Mouse (Mus musculus): ENCODE measurements around the gene Tspan11. TPM values are rescaled to one million over a fixed set of nuclear protein-coding genes. Genes with fewer than 3 reads are reported as not detected.

Tspan11 gene
- total and polyA plus RNA-seq, 3 experiments: not detected

DNA sequence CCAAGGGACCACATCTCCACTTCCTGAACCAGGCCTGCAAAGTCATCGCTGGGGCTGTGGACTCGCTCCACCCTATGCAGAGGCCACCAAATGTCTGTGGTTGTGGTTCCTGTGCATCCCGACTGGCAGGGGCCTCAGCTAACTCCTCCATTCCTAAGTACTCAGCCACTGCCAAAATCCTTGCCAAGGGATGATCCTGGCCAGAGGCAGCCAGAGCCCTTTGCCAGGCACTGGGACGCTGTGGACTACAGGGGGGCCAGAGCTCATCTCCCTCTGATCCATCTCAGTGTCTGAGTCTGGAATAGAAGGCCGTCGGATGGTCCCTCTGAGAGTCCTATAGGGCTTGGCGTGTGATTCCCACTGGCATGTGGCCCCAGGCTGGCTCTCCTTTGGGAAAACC lies 62.5 kb downstream of the Tspan11 start:
- Histone ChIP-seq H3K36me3 (replicated peaks in 1 of 2; ENCODE audit: control insufficient read depth in 1 of 2, insufficient read depth in 1 of 2, low read length in 1 of 2) (no peaks in the 10 kb centered on the region), H3K79me2 (replicated peaks; ENCODE audit: control insufficient read depth, extremely low read depth, insufficient read depth, poor library complexity, severe bottlenecking) (no peaks in the 10 kb centered on the region), H3K4me1 (ENCODE audit: control insufficient read depth in 1 of 2, insufficient read depth in 2 of 2) (no peaks in the 10 kb centered on the region), H3K4me3 (replicated peaks in 1 of 3; ENCODE audit: low read depth in 2 of 3, low read length in 2 of 3, poor library complexity in 1 of 3) (no peak overlapping the region), H3K27me3 (replicated peaks) (peaks cover 94% of the 10 kb centered on the region), H3K9me3 (replicated peaks; ENCODE audit: low read length) (no peaks in the 10 kb centered on the region), H3K9ac (ENCODE audit: insufficient read depth, low read depth) (no peak overlapping the region), H3K27ac (ENCODE audit: insufficient read depth, low read depth) (no peak overlapping the region), H3K4me2 (ENCODE audit: insufficient read depth, low read depth, poor library complexity, severe bottlenecking) (no peak overlapping the region)
- TF ChIP-seq NELFE (IDR thresholded peaks at IDR 0.05; ENCODE audit: low read depth, low read length) (no peak), TCF12 (IDR thresholded peaks at IDR 0.05; ENCODE audit: low read depth, low read length) (no peak), ETS1 (conservative IDR thresholded peaks at IDR 0.05; ENCODE audit: low read depth, low read length) (no peak), CHD1 (IDR thresholded peaks at IDR 0.05; ENCODE audit: low read depth, low read length) (no peak), TBP (conservative IDR thresholded peaks at IDR 0.05; ENCODE audit: low read depth, low read length) (no peak), GABPA (IDR thresholded peaks at IDR 0.05; ENCODE audit: insufficient replicate concordance, low read depth, low read length) (no peak), RCOR1 (conservative IDR thresholded peaks at IDR 0.05; ENCODE audit: low read depth, low read length) (no peak), RAD21 (IDR thresholded peaks at IDR 0.05; ENCODE audit: low read depth, low read length) (no peak), USF1 (IDR thresholded peaks at IDR 0.05; ENCODE audit: low read depth, low read length) (no peak), ZC3H11A (IDR thresholded peaks at IDR 0.05; ENCODE audit: low read depth, low read length) (no peak), E2F4 (IDR thresholded peaks at IDR 0.05; ENCODE audit: insufficient replicate concordance, low read depth, low read length) (no peak), POLR2AphosphoS2 (IDR thresholded peaks at IDR 0.05; ENCODE audit: low read depth, low read length) (no peak)
- dilution Hi-C loops (cut with MboI; ENCODE audit: extremely low pct_ligation_motif_present, extremely low pct_unique_long_range_greater_than_20kb, low sequenced_read_pairs): no loop called here
- DNase-seq (ENCODE audit: extremely low read depth): no peak
- in situ Hi-C loops (cut with MboI; ENCODE audit: low pct_ligation_motif_present, low pct_unique_long_range_greater_than_20kb, low sequenced_read_pairs): no loop called here

GRCm38 (mm10) chr6:127953071-127953470 lies 65.7 kb downstream of the Tspan11 start:
- H3K4me3 ChIP-seq (replicated peaks in 1 of 3; ENCODE audit: low read depth in 2 of 3, low read length in 2 of 3, poor library complexity in 1 of 3): no peak overlapping the region
- no peak for TF ChIP-seq MXI1 (IDR thresholded peaks at IDR 0.05; ENCODE audit: low read depth, low read length)
- TF ChIP-seq NELFE (IDR thresholded peaks at IDR 0.05; ENCODE audit: low read depth, low read length): no peak
- no peak for TF ChIP-seq CHD2 (IDR thresholded peaks at IDR 0.05; ENCODE audit: low read length)
- TF ChIP-seq JUN (IDR thresholded peaks at IDR 0.05; ENCODE audit: insufficient read depth, low read depth, low read length): no peak
- no peak for TF ChIP-seq MAZ (IDR thresholded peaks at IDR 0.05; ENCODE audit: low read depth, low read length)
- TF ChIP-seq ETS1 (conservative IDR thresholded peaks at IDR 0.05; ENCODE audit: low read depth, low read length): no peak
- no peak for TF ChIP-seq UBTF (IDR thresholded peaks at IDR 0.05; ENCODE audit: low read depth, low read length)
- TF ChIP-seq ELF1 (IDR thresholded peaks at IDR 0.05; ENCODE audit: low read depth, low read length): no peak
- no peak for TF ChIP-seq EP300 (IDR thresholded peaks at IDR 0.05; ENCODE audit: low read length)
- TF ChIP-seq ZNF384 (IDR thresholded peaks at IDR 0.05; ENCODE audit: low read depth, low read length): no peak
- TF ChIP-seq JUND (conservative IDR thresholded peaks at IDR 0.05; ENCODE audit: low read depth, low read length): no peak
- no peak for TF ChIP-seq CHD1 (IDR thresholded peaks at IDR 0.05; ENCODE audit: low read depth, low read length)
- TF ChIP-seq MAX (IDR thresholded peaks at IDR 0.05; ENCODE audit: low read length): no peak
- no peak for TF ChIP-seq MYC (IDR thresholded peaks at IDR 0.05; ENCODE audit: low read depth, low read length)
- TF ChIP-seq KAT2A (IDR thresholded peaks at IDR 0.05; ENCODE audit: insufficient replicate concordance, low read length): no peak
- TF ChIP-seq USF2 (conservative IDR thresholded peaks at IDR 0.05; ENCODE audit: low read depth, low read length): no peak
- TF ChIP-seq IRF4 (IDR thresholded peaks at IDR 0.05; ENCODE audit: low read depth, low read length): no peak
- TF ChIP-seq HCFC1 (IDR thresholded peaks at IDR 0.05; ENCODE audit: low read depth, low read length): no peak
- H3K79me2 ChIP-seq (replicated peaks; ENCODE audit: control insufficient read depth, extremely low read depth, insufficient read depth, poor library complexity, severe bottlenecking): no peaks in the 10 kb centered on the region
- H3K27ac ChIP-seq (ENCODE audit: insufficient read depth, low read depth): no peak overlapping the region
- DNase-seq (ENCODE audit: extremely low read depth): no peak
- H3K4me2 ChIP-seq (ENCODE audit: insufficient read depth, low read depth, poor library complexity, severe bottlenecking): no peak overlapping the region
- H3K27me3 ChIP-seq (replicated peaks): peaks cover 94% of the 10 kb centered on the region
- H3K9me3 ChIP-seq (replicated peaks; ENCODE audit: low read length): no peaks in the 10 kb centered on the region
- no peaks in the 10 kb centered on the region for H3K36me3 ChIP-seq (replicated peaks in 1 of 2; ENCODE audit: control insufficient read depth in 1 of 2, insufficient read depth in 1 of 2, low read length in 1 of 2)
- no peak overlapping the region for H3K9ac ChIP-seq (ENCODE audit: insufficient read depth, low read depth)
- H3K4me1 ChIP-seq (ENCODE audit: control insufficient read depth in 1 of 2, insufficient read depth in 2 of 2): no peaks in the 10 kb centered on the region
- dilution Hi-C loops (cut with MboI; ENCODE audit: extremely low pct_ligation_motif_present, extremely low pct_unique_long_range_greater_than_20kb, low sequenced_read_pairs): no loop called here
- in situ Hi-C loops (cut with MboI; ENCODE audit: low pct_ligation_motif_present, low pct_unique_long_range_greater_than_20kb, low sequenced_read_pairs): no loop called here

Data from CH12.LX (cell line).